Mouse (Mus musculus) urinary bladder, postnatal 4 days (tissue): ENCODE data around the gene Gm20929.
"Not testable (repeated sequence)": the region's sequence is repeated elsewhere in the genome, so short reads cannot be mapped to it uniquely, and the experiment has no call there.

Experiments used
- DNase-seq, 2 experiments: peaks; one replicate each; pipeline ENCODE4 v3.0.0; 2021 to 2022; ENCODE audit warnings: low spot score in 2 of 2

Gm20929 gene

DNA sequence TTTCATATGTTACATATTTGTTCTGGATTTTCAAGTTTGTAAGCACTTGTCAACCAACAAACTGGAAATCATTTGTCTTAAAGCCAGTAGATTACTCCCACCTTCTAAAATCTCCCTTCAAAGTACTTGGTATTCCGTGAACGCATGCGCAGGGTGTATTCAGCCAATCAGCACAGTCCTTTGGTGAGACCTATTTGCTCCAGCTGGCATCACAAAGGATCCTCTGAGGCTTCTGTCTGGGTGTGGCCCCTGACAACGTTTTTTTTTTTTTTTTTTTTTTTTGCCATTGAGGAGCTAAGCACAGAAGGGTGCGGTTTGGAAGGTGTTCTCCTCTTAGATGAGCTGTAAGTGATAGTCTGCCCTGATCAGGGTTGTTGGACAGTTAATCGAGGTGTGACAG lies at the start of gene Gm20929:
Gm20929 (plus strand) TSS at position 301 of the 400 bp plus-strand sequence.
- not testable (repeated sequence) for DNase-seq
